Mouse (Mus musculus) brown adipose tissue, adult 24 weeks (tissue): Measurements from ENCODE around the gene Wscd2. TPM values are rescaled to one million over a fixed set of nuclear protein-coding genes. Genes with fewer than 3 reads are reported as not detected.

Experiments
- H3K27ac ChIP-seq: fragments of 200-500 bp; replicated peaks from 2 replicates; pipeline ENCODE4 v1.5.1; 2012; ENCODE audit warnings: low read depth, mild to moderate bottlenecking, low read length
- H3K4me1 ChIP-seq: fragments of 200-500 bp; 2 replicates; pipeline ENCODE4 v1.6.1; 2012; ENCODE audit warnings: low read length, mixed read lengths; ENCODE audit not compliant: control insufficient read depth, insufficient read depth, insufficient read length
- H3K4me3 ChIP-seq: fragments of 200-500 bp; 2 replicates; pipeline ENCODE4 v1.5.1; 2012; ENCODE audit warnings: low read depth, mild to moderate bottlenecking, low read length, moderate library complexity; ENCODE audit not compliant: insufficient read depth
- polyA plus RNA-seq: library from polyadenylated mRNA; stranded (reverse); fragments of >200 nt; gene quantifications from 2 replicates; pipeline ENCODE4 v1.2.4, GENCODE M21; 2012; ENCODE audit not compliant: missing spikeins, insufficient read depth, insufficient read length

Gene Wscd2
- 1.9 and 2.0 TPM in 2 replicates for polyA plus RNA-seq

DNA sequence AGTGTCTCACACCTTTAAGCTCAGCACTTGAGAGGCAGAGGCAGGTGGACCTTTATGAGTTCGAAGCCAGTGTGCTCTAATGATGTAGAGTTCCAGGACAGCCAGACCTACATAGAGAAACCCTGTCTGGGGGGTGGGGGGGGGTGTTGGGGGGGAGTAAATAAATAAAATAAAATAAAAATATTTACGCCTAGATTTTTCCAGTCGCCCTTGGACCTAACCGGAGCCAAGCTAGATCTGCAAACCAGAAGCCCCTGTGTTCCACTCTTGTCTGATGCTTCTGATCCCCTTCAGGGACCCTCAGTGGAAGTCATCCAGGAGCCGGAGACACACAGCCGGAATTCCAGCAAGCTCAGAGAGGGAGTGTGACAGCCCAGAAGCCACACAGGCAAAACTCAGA, at the start of gene Wscd2:
Wscd2 (plus strand) TSS at position 301 of the 400 bp plus-strand sequence.
- Histone ChIP-seq H3K27ac (no peak within 1 kb of the TSS), H3K4me3 (peak within 1 kb of the TSS; percentile 45)

GRCm38 (mm10) chr5:113442180-113442579, 48.0 kb upstream of the Wscd2 start:
- Histone ChIP-seq H3K4me3 (no peak overlapping the region), H3K27ac (no peak overlapping the region), H3K4me1 (no peaks in the 10 kb centered on the region)

More for the DNA sequence above, at the start of gene Wscd2:
- no peaks in the 10 kb centered on the region for H3K4me1 ChIP-seq

DNA sequence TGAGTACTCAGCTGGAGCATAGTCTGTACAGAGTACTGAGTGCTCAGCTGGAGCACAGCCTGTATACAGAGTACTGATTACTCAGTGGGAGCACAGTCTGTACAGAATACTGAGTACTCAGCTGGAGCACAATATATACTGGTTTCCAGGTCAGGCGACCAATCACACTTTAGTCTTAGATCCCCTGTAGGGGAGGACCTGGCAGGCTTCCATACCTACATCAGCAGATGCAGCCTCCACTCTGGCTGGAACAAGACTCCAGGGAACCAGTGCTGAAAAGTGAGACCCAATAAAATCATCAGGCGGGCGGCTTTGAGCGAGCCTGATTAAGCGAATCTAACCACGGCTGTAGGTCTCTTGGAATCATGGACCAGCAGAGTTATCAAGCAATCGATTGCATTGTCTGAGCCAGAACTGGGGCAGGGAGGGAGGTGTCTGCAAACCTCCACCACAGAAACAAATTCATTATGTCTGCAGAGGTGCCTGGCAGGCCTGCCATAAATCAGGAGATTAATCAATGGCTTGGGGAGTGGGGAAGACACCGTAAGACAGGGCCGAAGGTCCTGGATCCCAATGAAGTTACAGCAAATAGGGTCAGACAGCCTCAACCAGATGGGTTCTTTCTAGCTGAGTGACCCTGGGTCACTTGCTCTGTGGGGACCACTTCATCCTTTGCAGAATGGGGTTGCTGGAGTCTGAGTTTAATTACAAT, 42.0 kb upstream of the Wscd2 start:
- Histone ChIP-seq H3K27ac (no peak overlapping the region), H3K4me3 (no peak overlapping the region), H3K4me1 (no peaks in the 10 kb centered on the region)

GRCm38 (mm10) chr5:113449336-113449735, 40.8 kb upstream of the Wscd2 start:
- Histone ChIP-seq H3K4me1 (no peaks in the 10 kb centered on the region), H3K4me3 (no peak overlapping the region), H3K27ac (no peak overlapping the region)

- no peak overlapping the region for H3K4me3 ChIP-seq
- H3K4me1 ChIP-seq, result no peaks in the 10 kb centered on the region
- H3K27ac ChIP-seq, result no peak overlapping the region
Observed at GRCm38 (mm10) chr5:113452691-113453090, 37.4 kb upstream of the Wscd2 start.

DNA sequence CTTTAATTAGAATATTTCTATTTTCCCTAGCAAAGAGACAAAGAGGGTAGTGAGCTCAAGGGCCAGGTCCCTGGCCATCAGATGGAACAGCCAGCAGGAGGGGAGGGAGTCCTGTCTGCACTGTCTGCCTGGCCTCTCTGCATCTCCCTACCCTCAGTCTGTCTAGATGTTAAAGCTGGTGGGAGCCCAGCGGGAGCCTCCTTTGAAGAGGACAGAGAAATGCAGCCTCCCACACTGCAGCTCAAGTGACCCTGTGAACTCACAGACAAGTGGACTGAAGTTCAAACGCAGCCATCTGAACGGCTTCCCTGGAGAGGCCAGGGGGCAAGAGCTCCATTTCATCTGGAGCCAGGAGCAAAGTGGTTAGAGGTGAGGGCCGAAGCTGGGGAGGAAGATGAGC, 36.8 kb upstream of the Wscd2 start:
- Histone ChIP-seq H3K4me3 (no peak overlapping the region), H3K4me1 (no peaks in the 10 kb centered on the region), H3K27ac (no peak overlapping the region)

DNA sequence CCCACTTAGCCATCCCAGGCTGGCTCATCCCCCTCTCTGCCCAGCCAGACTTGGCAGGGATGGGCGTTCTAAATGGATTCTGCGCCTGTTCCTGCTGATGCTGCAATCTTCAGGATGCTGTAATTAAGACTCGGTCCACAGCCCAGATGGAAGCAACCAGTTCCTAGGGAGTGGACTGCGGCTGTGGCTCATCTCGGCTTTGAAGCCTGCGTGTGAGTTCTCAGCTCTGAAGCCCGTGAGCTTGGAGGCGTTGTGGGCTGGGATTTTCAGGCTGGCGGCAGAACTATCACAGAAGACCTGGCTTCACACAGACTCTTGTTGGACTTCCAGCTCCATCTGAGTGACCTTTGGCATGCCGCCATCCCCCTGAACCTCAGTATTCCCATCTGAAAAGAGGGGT, 34.1 kb upstream of the Wscd2 start:
- no peaks in the 10 kb centered on the region for H3K4me1 ChIP-seq
- no peak overlapping the region for H3K4me3 ChIP-seq
- no peak overlapping the region for H3K27ac ChIP-seq

GRCm38 (mm10) chr5:113456756-113457155, 33.4 kb upstream of the Wscd2 start:
- H3K27ac ChIP-seq, result no peak overlapping the region
- H3K4me1 ChIP-seq, result no peaks in the 10 kb centered on the region
- no peak overlapping the region for H3K4me3 ChIP-seq

DNA sequence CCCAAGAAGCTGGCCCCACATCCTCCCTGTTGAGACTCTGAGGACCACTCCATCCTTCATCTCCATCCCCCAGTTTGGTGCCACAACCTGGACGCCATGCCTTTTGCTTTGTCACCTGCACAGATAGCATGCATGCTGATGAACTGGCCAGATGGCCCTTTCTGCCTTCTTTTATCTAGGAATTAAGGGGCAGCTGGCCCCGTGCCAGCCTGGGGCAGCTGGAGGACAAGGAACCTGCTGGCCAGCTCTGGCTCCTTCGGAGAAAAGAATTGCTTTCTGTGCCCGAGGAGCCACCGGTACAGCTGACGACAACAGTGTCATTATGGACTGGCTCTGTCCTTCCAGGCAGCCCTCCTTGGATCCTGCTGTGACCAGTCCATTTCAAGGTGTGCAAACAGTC, 32.9 kb upstream of the Wscd2 start:
- Histone ChIP-seq H3K4me3 (no peak overlapping the region), H3K4me1 (no peaks in the 10 kb centered on the region), H3K27ac (no peak overlapping the region)

GRCm38 (mm10) chr5:113459942-113460341, 30.2 kb upstream of the Wscd2 start:
- H3K4me3 ChIP-seq, result no peak overlapping the region
- H3K27ac ChIP-seq, result no peak overlapping the region
- H3K4me1 ChIP-seq, result no peaks in the 10 kb centered on the region

- no peak overlapping the region for H3K4me3 ChIP-seq
- no peaks in the 10 kb centered on the region for H3K4me1 ChIP-seq
- no peak overlapping the region for H3K27ac ChIP-seq
Observed at GRCm38 (mm10) chr5:113461582-113461981, 28.6 kb upstream of the Wscd2 start.

GRCm38 (mm10) chr5:113461998-113462625, 28.0 kb upstream of the Wscd2 start:
- H3K4me1 ChIP-seq, result no peaks in the 10 kb centered on the region
- no peak overlapping the region for H3K4me3 ChIP-seq
- H3K27ac ChIP-seq, result no peak overlapping the region

DNA sequence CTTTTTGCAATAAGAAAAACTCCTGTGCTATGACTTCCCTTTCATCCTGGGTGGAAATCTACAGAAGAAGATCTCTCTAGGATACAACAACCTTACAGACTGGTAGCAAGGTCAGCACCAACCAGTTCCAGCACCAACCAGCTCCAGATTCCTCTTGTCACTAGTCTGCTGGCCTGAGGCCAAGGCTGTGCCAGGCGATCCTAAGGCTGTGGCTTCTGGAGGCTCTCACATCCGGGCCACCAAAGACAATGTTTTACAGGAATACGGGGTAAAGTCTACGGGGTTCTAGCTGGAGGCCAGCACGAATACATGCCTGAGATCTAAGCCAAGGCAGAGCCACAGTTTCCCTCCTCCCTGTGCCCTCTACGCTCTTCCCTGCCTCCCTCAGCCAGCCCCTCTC, 25.4 kb upstream of the Wscd2 start:
- Histone ChIP-seq H3K27ac (no peak overlapping the region), H3K4me1 (no peaks in the 10 kb centered on the region), H3K4me3 (no peak overlapping the region)

DNA sequence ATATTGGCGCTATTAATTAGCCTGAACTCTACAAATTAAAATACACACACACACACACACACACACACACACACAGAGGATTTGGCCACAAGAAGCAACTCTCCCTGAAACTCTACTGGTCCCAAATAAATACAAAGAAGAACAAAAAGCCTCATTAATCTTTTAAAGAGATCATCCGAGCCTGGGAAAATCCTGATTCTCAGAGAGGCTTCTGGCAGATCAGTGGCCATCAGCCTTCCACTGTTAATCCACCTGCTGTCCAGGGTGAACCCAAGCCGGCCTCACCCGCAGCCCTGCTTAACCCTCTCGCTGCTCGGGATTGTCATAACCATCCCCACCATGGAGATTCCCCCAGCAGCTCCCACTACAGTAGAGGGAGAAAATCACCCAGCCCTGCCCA, 23.6 kb upstream of the Wscd2 start:
- Histone ChIP-seq H3K4me1 (no peaks in the 10 kb centered on the region), H3K27ac (no peak overlapping the region), H3K4me3 (no peak overlapping the region)

DNA sequence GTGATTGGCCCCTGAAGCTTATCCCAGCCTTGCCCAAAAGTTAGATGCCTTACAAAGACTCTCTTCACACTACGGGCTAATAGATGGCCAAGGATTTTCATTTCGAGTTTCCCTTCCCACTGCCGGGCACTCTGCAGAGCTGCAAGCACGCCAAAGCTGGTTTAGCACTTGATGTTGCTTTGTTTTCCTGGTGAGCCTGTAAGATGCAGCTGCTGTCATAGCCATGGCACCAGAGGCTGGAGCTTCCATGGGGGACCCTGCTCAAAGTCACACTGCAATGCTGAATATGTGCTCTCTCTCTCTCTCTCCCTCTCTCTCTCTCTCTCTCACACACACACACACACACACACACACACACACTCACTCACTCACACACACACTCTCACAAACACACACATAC, 23.1 kb upstream of the Wscd2 start:
- no peak overlapping the region for H3K27ac ChIP-seq
- no peak overlapping the region for H3K4me3 ChIP-seq
- no peaks in the 10 kb centered on the region for H3K4me1 ChIP-seq

DNA sequence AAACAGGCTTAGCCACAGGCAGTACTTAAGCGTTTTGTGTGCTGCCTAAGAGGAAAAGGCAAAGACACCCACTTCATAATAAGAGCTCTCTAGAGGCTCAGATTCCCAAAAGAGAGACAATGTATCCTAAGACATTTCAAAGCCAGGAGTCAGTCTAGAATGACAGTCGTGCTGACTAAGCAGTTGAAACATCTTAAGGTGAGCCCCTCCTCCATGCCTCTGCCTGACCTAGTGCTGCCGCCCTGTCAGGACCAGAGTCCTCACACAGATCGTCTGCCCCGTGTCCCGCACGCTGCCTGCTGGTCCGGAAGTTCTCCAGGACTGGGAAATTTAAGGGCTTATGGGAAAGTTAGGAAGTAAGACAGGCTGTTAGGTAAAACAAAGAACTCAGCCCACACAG, 22.4 kb upstream of the Wscd2 start:
- Histone ChIP-seq H3K27ac (no peak overlapping the region), H3K4me3 (no peak overlapping the region), H3K4me1 (no peaks in the 10 kb centered on the region)
